Mouse (Mus musculus): ENCODE measurements around the gene Fggy. TPM values are rescaled to one million over a fixed set of nuclear protein-coding genes. Genes with fewer than 3 reads are reported as not detected.

Gene Fggy
- polyA plus RNA-seq, 2 experiments: 14.9 to 19.3 TPM

- TF ChIP-seq EP300 (IDR thresholded peaks at IDR 0.05; ENCODE audit: low read depth) (no peak), CTCF (IDR thresholded peaks at IDR 0.05; ENCODE audit: low read depth) (no peak)
- ATAC-seq (ENCODE audit: insufficient read depth): no peak
- Histone ChIP-seq H3K9ac (replicated peaks) (no peak overlapping the region), H3K36me3 (replicated peaks; ENCODE audit: control insufficient read depth, insufficient read depth, low read depth) (no peaks in the 10 kb centered on the region), H3K27me3 (ENCODE audit: control insufficient read depth, insufficient read depth, low read length) (no peaks in the 10 kb centered on the region), H3K27ac (no peak overlapping the region), H3K4me2 (ENCODE audit: low read depth) (no peak overlapping the region), H3K4me1 (replicated peaks; ENCODE audit: control insufficient read depth in 2 of 2, insufficient read depth in 2 of 2, low read length in 1 of 2) (no peaks in the 10 kb centered on the region), H3K9me3 (ENCODE audit: control insufficient read depth, low read length) (no peaks in the 10 kb centered on the region), H3K4me3 (ENCODE audit: insufficient read depth in 1 of 2, low read depth in 2 of 2, low read length in 2 of 2) (no peak overlapping the region)
- 56% methylated on average over 5 of the region's 5 CpGs for WGBS (ENCODE audit: insufficient replicate concordance)
- DNase-seq (ENCODE audit: low read depth in 3 of 3, low spot score in 3 of 3): no peak
Observed at GRCm38 (mm10) chr4:95687350-95687749, 130.0 kb downstream of the Fggy start.

- no peak for DNase-seq (ENCODE audit: low read depth in 3 of 3, low spot score in 3 of 3)
- WGBS (ENCODE audit: insufficient replicate concordance): 67% methylated on average over 4 of the region's 4 CpGs
- H3K36me3 ChIP-seq (replicated peaks; ENCODE audit: control insufficient read depth, insufficient read depth, low read depth): no peaks in the 10 kb centered on the region
- TF ChIP-seq CTCF (IDR thresholded peaks at IDR 0.05; ENCODE audit: low read depth) (no peak), EP300 (IDR thresholded peaks at IDR 0.05; ENCODE audit: low read depth) (no peak)
- no peak overlapping the region for H3K27ac ChIP-seq
- H3K4me1 ChIP-seq (replicated peaks; ENCODE audit: control insufficient read depth in 2 of 2, insufficient read depth in 2 of 2, low read length in 1 of 2): no peaks in the 10 kb centered on the region
- no peak overlapping the region for H3K4me2 ChIP-seq (ENCODE audit: low read depth)
- ATAC-seq (ENCODE audit: insufficient read depth): no peak
- H3K9me3 ChIP-seq (ENCODE audit: control insufficient read depth, low read length): no peaks in the 10 kb centered on the region
- no peaks in the 10 kb centered on the region for H3K27me3 ChIP-seq (ENCODE audit: control insufficient read depth, insufficient read depth, low read length)
- no peak overlapping the region for H3K4me3 ChIP-seq (ENCODE audit: insufficient read depth in 1 of 2, low read depth in 2 of 2, low read length in 2 of 2)
- no peak overlapping the region for H3K9ac ChIP-seq (replicated peaks)
Observed at GRCm38 (mm10) chr4:95688159-95688558, 130.9 kb downstream of the Fggy start.

GRCm38 (mm10) chr4:95700366-95700765 is 143.1 kb downstream of the Fggy start:
- Histone ChIP-seq H3K4me1 (replicated peaks; ENCODE audit: control insufficient read depth in 2 of 2, insufficient read depth in 2 of 2, low read length in 1 of 2) (no peaks in the 10 kb centered on the region), H3K9ac (replicated peaks) (no peak overlapping the region), H3K4me2 (ENCODE audit: low read depth) (no peak overlapping the region), H3K4me3 (ENCODE audit: insufficient read depth in 1 of 2, low read depth in 2 of 2, low read length in 2 of 2) (no peak overlapping the region), H3K36me3 (replicated peaks; ENCODE audit: control insufficient read depth, insufficient read depth, low read depth) (no peaks in the 10 kb centered on the region), H3K27ac (no peak overlapping the region), H3K27me3 (ENCODE audit: control insufficient read depth, insufficient read depth, low read length) (no peaks in the 10 kb centered on the region), H3K9me3 (ENCODE audit: control insufficient read depth, low read length) (no peaks in the 10 kb centered on the region)
- no peak for ATAC-seq (ENCODE audit: insufficient read depth)
- no peak for DNase-seq (ENCODE audit: low read depth in 3 of 3, low spot score in 3 of 3)
- 60% methylated on average over 2 of the region's 2 CpGs for WGBS (ENCODE audit: insufficient replicate concordance)
- TF ChIP-seq EP300 (IDR thresholded peaks at IDR 0.05; ENCODE audit: low read depth) (no peak), CTCF (IDR thresholded peaks at IDR 0.05; ENCODE audit: low read depth) (no peak)

GRCm38 (mm10) chr4:95707941-95708897 is 150.9 kb downstream of the Fggy start:
- H3K27me3 ChIP-seq (ENCODE audit: control insufficient read depth, insufficient read depth, low read length): no peaks in the 10 kb centered on the region
- DNase-seq (ENCODE audit: low read depth in 3 of 3, low spot score in 3 of 3) (no peak), ATAC-seq (ENCODE audit: insufficient read depth) (no peak)
- WGBS (ENCODE audit: insufficient replicate concordance): 57% methylated on average over 5 of the region's 5 CpGs
- no peak for TF ChIP-seq EP300 (IDR thresholded peaks at IDR 0.05; ENCODE audit: low read depth)
- H3K27ac ChIP-seq: no peak overlapping the region
- no peaks in the 10 kb centered on the region for H3K4me1 ChIP-seq (replicated peaks; ENCODE audit: control insufficient read depth in 2 of 2, insufficient read depth in 2 of 2, low read length in 1 of 2)
- H3K4me3 ChIP-seq (ENCODE audit: insufficient read depth in 1 of 2, low read depth in 2 of 2, low read length in 2 of 2): no peak overlapping the region
- H3K9ac ChIP-seq (replicated peaks): no peak overlapping the region
- H3K4me2 ChIP-seq (ENCODE audit: low read depth): no peak overlapping the region
- no peaks in the 10 kb centered on the region for H3K36me3 ChIP-seq (replicated peaks; ENCODE audit: control insufficient read depth, insufficient read depth, low read depth)
- no peaks in the 10 kb centered on the region for H3K9me3 ChIP-seq (ENCODE audit: control insufficient read depth, low read length)

GRCm38 (mm10) chr4:95709750-95710149 is 152.4 kb downstream of the Fggy start:
- TF ChIP-seq EP300 (IDR thresholded peaks at IDR 0.05; ENCODE audit: low read depth) (no peak), CTCF (IDR thresholded peaks at IDR 0.05; ENCODE audit: low read depth) (no peak)
- Histone ChIP-seq H3K27ac (no peak overlapping the region), H3K9me3 (ENCODE audit: control insufficient read depth, low read length) (no peaks in the 10 kb centered on the region)

More at GRCm38 (mm10) chr4:95709750-95710149, 152.4 kb downstream of the Fggy start:
- no peak for DNase-seq (ENCODE audit: low read depth in 3 of 3, low spot score in 3 of 3)
- WGBS (ENCODE audit: insufficient replicate concordance): 51% methylated on average over 1 of the region's 1 CpGs
- Histone ChIP-seq H3K9ac (replicated peaks) (no peak overlapping the region), H3K36me3 (replicated peaks; ENCODE audit: control insufficient read depth, insufficient read depth, low read depth) (no peaks in the 10 kb centered on the region), H3K4me1 (replicated peaks; ENCODE audit: control insufficient read depth in 2 of 2, insufficient read depth in 2 of 2, low read length in 1 of 2) (no peaks in the 10 kb centered on the region), H3K4me2 (ENCODE audit: low read depth) (no peak overlapping the region), H3K4me3 (ENCODE audit: insufficient read depth in 1 of 2, low read depth in 2 of 2, low read length in 2 of 2) (no peak overlapping the region), H3K27me3 (ENCODE audit: control insufficient read depth, insufficient read depth, low read length) (no peaks in the 10 kb centered on the region)
- no peak for ATAC-seq (ENCODE audit: insufficient read depth)

All from liver, embryonic 14.5 days (tissue).